Mouse (Mus musculus): Measurements from ENCODE around the gene Wdr63.

DNA sequence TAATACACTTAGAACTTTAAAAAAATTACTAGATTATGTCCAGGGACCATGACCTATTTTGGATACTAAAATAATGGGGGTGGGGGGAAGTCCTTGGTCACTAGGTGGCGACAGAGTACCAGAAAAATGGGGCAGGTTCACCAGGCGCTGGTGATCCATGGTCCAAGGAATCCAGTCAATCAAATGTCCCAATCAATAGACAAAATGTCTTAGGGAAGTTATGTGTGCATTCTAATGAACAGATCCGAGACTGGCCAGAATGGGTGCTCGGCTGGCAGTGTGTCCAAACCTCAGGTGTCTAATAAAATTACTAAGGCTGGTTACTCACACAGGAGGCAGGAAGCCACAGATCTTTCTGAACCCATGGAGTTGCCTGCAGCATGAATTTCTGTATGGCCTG lies 49.7 kb downstream of the Wdr63 start:
- TF ChIP-seq CTCF (IDR thresholded peaks at IDR 0.05; ENCODE audit: insufficient read depth, low read length) (peak; percentile 72), POLR2A (IDR thresholded peaks at IDR 0.05; ENCODE audit: borderline replicate concordance, extremely low read depth, low read depth, low read length) (no peak)
